Mouse (Mus musculus) embryo, embryonic 10.5 days (tissue): Measurements from ENCODE around the gene Mief2.
A peak's percentile ranks its signal among the peaks of the same experiment; 100 is the strongest.

Experiments used
- DNase-seq: peaks from one replicate; pipeline ENCODE4 v3.0.0-alpha.2; 2015; ENCODE audit warnings: low spot score

The Mief2 gene

DNA sequence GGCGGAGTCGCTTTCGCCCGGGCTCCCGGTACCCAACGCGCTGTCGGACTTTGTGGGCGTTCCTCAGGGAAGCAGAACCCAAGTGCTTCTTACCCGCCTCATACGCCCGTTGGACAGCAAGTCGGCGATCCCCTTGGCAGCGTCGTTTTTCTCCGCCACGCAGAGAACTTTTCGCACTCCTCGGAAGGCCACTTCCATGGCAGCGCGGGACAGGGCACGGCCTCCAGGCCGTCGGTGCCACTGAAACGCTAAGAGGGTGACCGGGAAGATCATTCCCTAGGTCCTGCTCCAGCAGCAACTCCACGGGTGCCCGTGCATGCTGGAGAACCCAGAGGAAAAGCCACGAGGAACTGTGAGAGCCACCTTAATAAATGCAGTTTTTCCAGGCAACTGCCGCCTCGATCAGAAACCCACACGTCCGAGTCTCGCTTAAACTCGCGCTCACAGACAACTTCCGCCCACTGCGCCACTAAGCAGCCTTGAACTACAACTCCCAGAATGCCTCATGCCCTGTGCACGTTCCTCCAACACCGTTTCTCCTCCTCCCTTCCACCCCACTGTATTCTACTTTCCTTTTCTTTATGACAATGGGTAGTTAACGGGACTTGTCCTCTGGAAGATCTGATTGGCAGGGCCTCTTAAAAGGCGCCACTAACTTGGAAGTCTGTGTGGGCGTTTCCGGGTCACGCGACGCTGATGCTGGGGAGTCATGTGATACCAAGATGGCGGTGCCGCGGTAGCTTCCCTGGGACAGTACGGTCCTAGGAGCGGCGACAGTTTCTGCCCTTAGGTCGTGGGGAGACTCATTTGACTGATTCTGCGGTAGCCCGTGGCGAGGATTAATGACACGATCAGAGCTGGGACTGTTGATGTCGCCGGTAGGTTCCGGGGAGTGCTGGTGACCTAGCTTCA is 48.9 kb downstream of the Mief2 start, which contains the start of the genes Top3a and Smcr8:
TSS of gene Top3a (minus strand) at position 537 of the 912 bp plus-strand sequence.
TSS of gene Smcr8 (plus strand) at position 696 of the 912 bp plus-strand sequence.
- DNase-seq = peak; percentile 96

DNA sequence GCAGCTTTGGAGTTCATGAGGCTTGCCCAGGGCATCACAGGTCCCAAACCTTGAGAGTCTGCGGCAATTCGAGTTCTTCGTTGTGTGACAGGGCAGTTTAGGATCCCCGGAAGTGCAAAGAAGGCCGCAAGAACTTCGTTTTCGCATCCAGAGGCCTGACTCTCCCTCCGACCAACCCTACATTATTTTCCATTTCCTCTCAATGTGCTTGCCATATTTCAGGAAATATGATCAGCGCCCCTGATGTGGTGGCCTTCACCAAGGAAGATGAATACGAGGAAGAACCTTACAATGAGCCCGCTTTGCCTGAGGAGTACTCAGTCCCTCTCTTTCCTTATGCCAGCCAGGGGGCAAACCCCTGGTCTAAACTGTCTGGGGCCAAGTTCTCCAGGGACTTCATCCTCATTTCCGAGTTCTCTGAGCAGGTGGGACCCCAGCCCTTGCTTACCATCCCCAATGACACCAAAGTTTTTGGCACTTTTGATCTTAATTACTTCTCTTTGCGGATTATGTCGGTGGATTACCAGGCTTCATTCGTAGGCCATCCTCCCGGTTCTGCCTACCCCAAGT is 49.7 kb downstream of the Mief2 start:
- no peak for DNase-seq

DNA sequence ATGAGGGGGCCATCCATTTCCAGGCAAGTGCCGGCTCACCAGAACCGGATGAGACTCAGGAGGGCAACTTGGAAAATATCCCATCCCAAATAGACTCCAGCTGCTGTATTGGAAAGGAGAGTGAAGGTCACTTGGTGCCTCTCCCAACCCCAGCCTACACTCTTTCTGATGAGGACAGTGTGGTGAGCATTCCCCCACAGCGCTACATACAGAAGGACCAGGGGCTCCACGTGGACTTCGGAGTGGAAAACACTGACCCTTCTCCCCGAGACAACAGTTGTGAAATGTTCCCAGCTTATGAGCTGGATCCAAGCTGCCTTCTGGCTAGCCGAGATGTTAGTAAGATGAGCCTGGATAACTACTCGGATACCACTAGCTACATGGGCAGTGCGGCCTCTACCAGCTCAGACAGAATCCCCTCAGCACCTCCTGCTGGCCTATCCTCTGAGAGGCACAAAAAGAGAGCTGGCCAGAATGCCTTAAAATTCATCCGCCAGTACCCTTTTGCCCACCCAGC is 51.5 kb downstream of the Mief2 start:
- DNase-seq = no peak
